Mouse (Mus musculus) effector memory CD4-positive, alpha-beta T cell, adult 7 months (primary cell): ENCODE measurements around the gene Zfp763. TPM values are rescaled to one million over a fixed set of nuclear protein-coding genes. Genes with fewer than 3 reads are reported as not detected.

ENCODE experiments used
- polyA plus RNA-seq: library from polyadenylated mRNA; unstranded; fragments of 100-300 nt; shearing (Covaris generic); gene quantifications from one replicate; pipeline ENCODE4 v1.2.1, GENCODE M21; 2017

The Zfp763 gene
- polyA plus RNA-seq = 1.7 TPM

DNA sequence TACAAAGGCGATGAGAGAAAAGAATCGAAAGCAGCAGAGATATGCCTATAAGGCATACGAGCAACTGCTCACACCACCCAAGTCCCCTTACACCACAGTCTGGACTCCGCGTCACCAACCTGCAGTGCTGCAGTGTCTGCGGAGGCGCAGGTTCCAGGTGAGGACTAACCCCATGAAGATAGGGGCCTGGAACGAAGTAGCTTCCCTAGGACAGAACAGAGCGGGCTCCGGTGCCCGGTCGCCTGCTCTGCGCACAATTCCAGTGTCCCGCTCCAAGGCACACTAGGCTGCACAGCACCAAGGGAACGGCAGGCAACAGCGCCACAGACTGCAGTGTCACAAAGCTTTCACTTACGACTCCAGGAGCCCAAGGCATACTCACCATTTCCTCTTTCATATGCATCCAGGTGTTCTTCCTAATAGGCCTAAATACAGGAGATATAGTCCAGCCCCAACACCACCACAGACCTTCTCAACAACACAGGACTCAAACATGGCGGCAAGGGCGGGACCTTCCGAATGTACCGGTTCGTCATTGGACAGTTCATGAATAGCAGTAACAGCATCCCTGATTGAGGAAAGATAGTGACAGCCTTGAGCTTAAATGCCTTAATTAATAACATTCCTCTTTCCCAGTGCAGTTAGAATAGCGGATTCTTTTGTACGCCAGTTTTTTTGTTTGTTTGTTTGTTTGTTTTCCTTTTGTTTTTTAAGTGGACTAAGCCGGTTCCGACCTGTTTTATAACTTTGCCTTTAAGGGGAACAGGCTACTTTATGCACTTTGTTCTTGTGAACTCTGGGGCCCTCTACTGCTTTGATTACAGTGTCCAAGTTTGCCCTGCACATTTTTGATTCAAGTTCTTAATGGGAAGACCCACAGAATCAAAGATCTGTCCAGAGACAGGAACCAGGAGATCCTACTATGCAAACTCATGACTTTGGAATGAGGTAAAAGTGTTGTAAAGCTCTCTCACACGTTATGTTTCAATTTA, at the start of gene Zfp763:
Gene Zfp763 (minus strand): TSS at position 503 of the 992 bp plus-strand sequence.

GRCm38 (mm10) chr17:33067958-33068357, 34.8 kb upstream of the Zfp763 start, which contains the start of gene 4921501E09Rik:
Gene 4921501E09Rik (minus strand): TSS chr17:33068058.

GRCm38 (mm10) chr17:32992699-32993474, 40.3 kb downstream of the Zfp763 start, which contains the start of gene Zfp952:
Gene Zfp952 (plus strand): TSS chr17:32993129.

Other genes with a start within 250 kb of the Zfp763 start
- 33.0 TPM for gene Zfp871, start 245.1 kb downstream of the Zfp763 start, polyA plus RNA-seq
- gene Zfp811, start 223.5 kb downstream of the Zfp763 start, polyA plus RNA-seq = 0.15 TPM
- 1.5 TPM for gene Zfp799, start 203.1 kb downstream of the Zfp763 start, polyA plus RNA-seq
- gene Zfp870, start 141.8 kb downstream of the Zfp763 start, polyA plus RNA-seq = not detected
- not detected for gene Cyp4f14, start 116.1 kb downstream of the Zfp763 start, polyA plus RNA-seq
- 40.3 TPM for gene Cyp4f13, start 86.0 kb downstream of the Zfp763 start, polyA plus RNA-seq
- 15.9 TPM for gene Zfp472, start 67.6 kb downstream of the Zfp763 start, polyA plus RNA-seq
- gene Zfp952, start 40.3 kb downstream of the Zfp763 start, polyA plus RNA-seq = 5.7 TPM
- not detected for gene 4921501E09Rik, start 34.7 kb upstream of the Zfp763 start, polyA plus RNA-seq
- gene Zfp563, start 55.9 kb upstream of the Zfp763 start, polyA plus RNA-seq = 0.74 TPM
- gene Morc2b, start 106.3 kb upstream of the Zfp763 start, polyA plus RNA-seq = 0.20 TPM
- not detected for gene Olfr55, start 135.0 kb upstream of the Zfp763 start, polyA plus RNA-seq
- not detected for gene Olfr239, start 157.9 kb upstream of the Zfp763 start, polyA plus RNA-seq
- not detected for gene Olfr1564, start 188.3 kb upstream of the Zfp763 start, polyA plus RNA-seq
- 8.4 TPM for gene Zfp955a, start 221.7 kb upstream of the Zfp763 start, polyA plus RNA-seq
- not detected for gene Olfr63, start 231.3 kb upstream of the Zfp763 start, polyA plus RNA-seq